Mouse (Mus musculus): ENCODE measurements around the gene Gas7. TPM values are rescaled to one million over a fixed set of nuclear protein-coding genes. Genes with fewer than 3 reads are reported as not detected.

The Gas7 gene
- polyA plus RNA-seq, 1 experiment from 2014 or later: 3.3 TPM

DNA sequence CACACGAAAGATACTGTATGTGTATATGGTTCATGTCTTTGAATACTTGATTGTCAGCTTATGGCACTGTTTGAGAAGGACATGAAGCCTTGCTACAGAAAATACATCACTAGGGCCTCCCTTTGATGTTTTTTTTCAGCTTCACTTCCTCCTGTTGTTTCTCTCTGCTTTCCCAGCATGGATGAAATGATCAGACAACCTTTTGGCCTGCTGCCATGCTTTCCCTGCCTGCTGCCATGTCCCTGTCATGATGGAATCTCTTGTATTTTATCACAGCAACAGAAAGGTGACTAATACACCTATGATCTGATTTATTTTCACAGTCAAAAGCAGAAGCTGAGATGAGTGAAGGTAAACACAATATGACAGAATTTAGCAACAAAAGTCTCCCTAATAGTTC lies 278.5 kb downstream of the Gas7 start:
- no peak for ATAC-seq (replicated peaks; ENCODE audit: insufficient number of reproducible peaks, low FRiP score, low TSS enrichment, low read depth)
- Histone ChIP-seq H3K9ac (replicated peaks; ENCODE audit: low read length) (no peak overlapping the region), H3K36me3 (replicated peaks; ENCODE audit: control insufficient read depth, insufficient read depth, low read depth, low read length) (no peaks in the 10 kb centered on the region), H3K4me3 (ENCODE audit: low read depth, low read length) (no peak overlapping the region), H3K4me2 (ENCODE audit: low read depth, low read length) (no peak overlapping the region), H3K9me3 (replicated peaks; ENCODE audit: control insufficient read depth, low read length) (no peaks in the 10 kb centered on the region), H3K4me1 (ENCODE audit: control insufficient read depth, insufficient read depth, low read length) (no peaks in the 10 kb centered on the region), H3K27ac (replicated peaks; ENCODE audit: low read depth, low read length) (no peak overlapping the region), H3K27me3 (ENCODE audit: control insufficient read depth, insufficient read depth, low read length) (no peaks in the 10 kb centered on the region)
- no peak for DNase-seq (ENCODE audit: low spot score)
- 90% methylated on average over 1 of the region's 1 CpGs for WGBS

DNA sequence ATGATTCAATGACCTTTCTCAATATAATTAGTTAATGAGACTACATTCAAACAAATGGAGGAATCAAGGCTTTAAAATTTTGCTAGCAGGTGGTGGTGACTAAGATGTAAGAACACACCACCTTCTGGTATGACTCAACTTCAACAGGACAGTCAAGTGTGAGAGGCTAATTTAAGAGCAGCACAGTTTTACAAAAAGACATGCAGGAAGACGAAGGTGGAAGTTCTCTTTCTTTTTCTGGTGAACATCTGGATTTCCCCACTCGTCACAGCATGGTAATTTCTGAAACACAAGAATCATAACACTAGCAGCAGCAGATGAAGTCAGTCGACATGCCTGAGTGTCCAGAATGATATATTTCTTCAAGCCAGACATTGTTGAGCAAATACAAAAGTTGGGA lies 279.4 kb downstream of the Gas7 start:
- no peak overlapping the region for H3K27ac ChIP-seq (replicated peaks; ENCODE audit: low read depth, low read length)
- WGBS: 75% methylated on average over 3 of the region's 3 CpGs
- no peak for ATAC-seq (replicated peaks; ENCODE audit: insufficient number of reproducible peaks, low FRiP score, low TSS enrichment, low read depth)

DNA sequence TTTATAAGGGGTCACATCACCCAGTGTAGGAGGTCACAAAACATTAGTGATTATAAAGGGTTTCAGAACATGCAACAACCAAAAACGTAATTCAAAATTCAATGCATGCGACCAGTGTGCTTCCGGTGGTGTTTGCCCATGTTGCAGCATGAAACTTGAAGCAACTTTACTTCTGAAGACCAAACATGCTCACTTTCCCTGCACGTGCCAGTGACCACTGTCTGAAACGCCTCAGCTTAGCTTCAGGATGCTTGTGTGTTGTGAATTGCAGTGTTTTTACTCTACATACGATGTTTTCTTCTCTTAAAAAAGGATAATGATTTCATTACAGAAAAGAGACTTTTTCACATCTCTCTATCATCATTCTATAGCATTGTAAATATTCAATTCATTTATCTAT lies 283.1 kb downstream of the Gas7 start:
- Histone ChIP-seq H3K9ac (replicated peaks; ENCODE audit: low read length) (no peak overlapping the region), H3K4me1 (ENCODE audit: control insufficient read depth, insufficient read depth, low read length) (no peaks in the 10 kb centered on the region), H3K4me2 (ENCODE audit: low read depth, low read length) (no peak overlapping the region), H3K36me3 (replicated peaks; ENCODE audit: control insufficient read depth, insufficient read depth, low read depth, low read length) (no peaks in the 10 kb centered on the region), H3K27ac (replicated peaks; ENCODE audit: low read depth, low read length) (no peak overlapping the region), H3K4me3 (ENCODE audit: low read depth, low read length) (no peak overlapping the region), H3K27me3 (ENCODE audit: control insufficient read depth, insufficient read depth, low read length) (no peaks in the 10 kb centered on the region), H3K9me3 (replicated peaks; ENCODE audit: control insufficient read depth, low read length) (no peaks in the 10 kb centered on the region)
- DNase-seq (ENCODE audit: low spot score) (no peak), ATAC-seq (replicated peaks; ENCODE audit: insufficient number of reproducible peaks, low FRiP score, low TSS enrichment, low read depth) (no peak)
- WGBS: 82% methylated on average over 6 of the region's 6 CpGs

More for the DNA sequence above, 279.4 kb downstream of the Gas7 start:
- no peaks in the 10 kb centered on the region for H3K9me3 ChIP-seq (replicated peaks; ENCODE audit: control insufficient read depth, low read length)
- no peaks in the 10 kb centered on the region for H3K27me3 ChIP-seq (ENCODE audit: control insufficient read depth, insufficient read depth, low read length)
- no peaks in the 10 kb centered on the region for H3K4me1 ChIP-seq (ENCODE audit: control insufficient read depth, insufficient read depth, low read length)
- no peak for DNase-seq (ENCODE audit: low spot score)
- H3K36me3 ChIP-seq (replicated peaks; ENCODE audit: control insufficient read depth, insufficient read depth, low read depth, low read length): no peaks in the 10 kb centered on the region
- H3K4me2 ChIP-seq (ENCODE audit: low read depth, low read length): no peak overlapping the region
- H3K4me3 ChIP-seq (ENCODE audit: low read depth, low read length): no peak overlapping the region
- H3K9ac ChIP-seq (replicated peaks; ENCODE audit: low read length): no peak overlapping the region

Other genes starting within 250 kb of the Gas7 start
- gene Myh4, start 217.4 kb upstream of the Gas7 start, polyA plus RNA-seq (2014; fragmentation: Nextera tagmentation; extraction: Ambion mirVana): 0.04 and 0.06 TPM in 2 replicates
- 0.36 and 1.1 TPM in 2 replicates for gene Myh8, start 178.3 kb upstream of the Gas7 start, polyA plus RNA-seq (2014; fragmentation: Nextera tagmentation; extraction: Ambion mirVana)
- gene Myh13, start 133.8 kb upstream of the Gas7 start, polyA plus RNA-seq (2014; fragmentation: Nextera tagmentation; extraction: Ambion mirVana): not detected in 2 replicates
- gene Rcvrn, start 239.9 kb downstream of the Gas7 start, polyA plus RNA-seq (2014; fragmentation: Nextera tagmentation; extraction: Ambion mirVana): not detected in 2 replicates

All from embryonic facial prominence, embryonic 11.5 days (tissue).